9 mouse cellular contexts compared by ENCODE assay signal in genomic region chr9:42388490-42388889, GRCm38 (mm10). TPM values are rescaled to one million over a fixed set of nuclear protein-coding genes. Genes with fewer than 3 reads are reported as not detected.
DNase-seq lines count a peak whose midpoint lies in the region; ATAC-seq and TF ChIP-seq lines count a peak whose summit lies in the region.
"Had no signal": no experiment of that assay in that cellular context is flagged by ENCODE, and none has a peak within 500 bp of the region (broad histone marks: within the 10 kb centered on the region; RNA-seq: fewer than 3 reads in every experiment).

No protein-coding gene starts in this region.

- H3K27me3 ChIP-seq in hindbrain, embryonic 15.5 days = no peaks in the 10 kb centered on the region
- H3K27me3 ChIP-seq in hindbrain, embryonic 10.5 days (ENCODE audit: insufficient read depth, poor library complexity, severe bottlenecking) = no peaks in the 10 kb centered on the region
- peaks cover 24% of the 10 kb centered on the region for H3K27me3 ChIP-seq in Patski

- no peak overlapping the region for H3K27ac ChIP-seq in hindbrain, embryonic 15.5 days (replicated peaks)
- no peak overlapping the region for H3K27ac ChIP-seq in hindbrain, embryonic 10.5 days
- H3K27ac ChIP-seq: macrophage had no signal

- DNase-seq in hindbrain, embryonic 10.5 days (ENCODE audit: low spot score) = no peak
- peak; percentile 23 for DNase-seq in lung, postnatal 36 days
- no peak for DNase-seq in lung, postnatal 4 days
- DNase-seq in Patski (ENCODE audit: low read depth, low spot score) = no peak
- peak; percentile 50 for DNase-seq in naive thymus-derived CD4-positive, alpha-beta T cell, adult 2 months (ENCODE audit: low read depth)
- no peak for DNase-seq in neural tube, embryonic 10.5 days (ENCODE audit: extremely low spot score, low spot score)

- in situ Hi-C loops in Patski (cut with MboI; ENCODE audit: low pct_unique_long_range_greater_than_20kb) = no loop called here

- 53% methylated on average over 4 of the region's 4 CpGs for WGBS in hindbrain, embryonic 15.5 days
- WGBS in hindbrain, embryonic 10.5 days = 55% methylated on average over 4 of the region's 4 CpGs

- no peak overlapping the region for H3K4me3 ChIP-seq in hindbrain, embryonic 15.5 days
- no peak overlapping the region for H3K4me3 ChIP-seq in hindbrain, embryonic 10.5 days
- H3K4me3 ChIP-seq: heart, embryonic 12.5 days had no signal

- peak; percentile 48 for TF ChIP-seq CTCF in Patski (IDR thresholded peaks at IDR 0.05)

- ATAC-seq in hindbrain, embryonic 15.5 days (ENCODE audit: low FRiP score, low read depth) = peak; percentile 56; the same call in 1 of the 2 replicates
- no peak for ATAC-seq in Patski

- no peaks in the 10 kb centered on the region for H3K9me3 ChIP-seq in hindbrain, embryonic 15.5 days
- no peaks in the 10 kb centered on the region for H3K9me3 ChIP-seq in hindbrain, embryonic 10.5 days
- H3K9me3 ChIP-seq: heart, embryonic 12.5 days had no signal

- H3K4me2 ChIP-seq in hindbrain, embryonic 15.5 days = no peak overlapping the region
- H3K4me2 ChIP-seq: heart, embryonic 12.5 days had no signal

- POLR2A ChIA-PET in Patski (lab: Charles Lee) = no interaction called here

- H3K4me1 ChIP-seq in hindbrain, embryonic 15.5 days (replicated peaks) = peaks cover 16% of the 10 kb centered on the region
- no peaks in the 10 kb centered on the region for H3K4me1 ChIP-seq in hindbrain, embryonic 10.5 days (replicated peaks)
- H3K4me1 ChIP-seq: heart, embryonic 12.5 days had no signal

- H3K36me3 ChIP-seq in hindbrain, embryonic 15.5 days = no peaks in the 10 kb centered on the region
- H3K36me3 ChIP-seq in hindbrain, embryonic 10.5 days = no peaks in the 10 kb centered on the region
- H3K36me3 ChIP-seq: heart, embryonic 12.5 days had no signal

- CTCF ChIA-PET in Patski (lab: Charles Lee) = interaction anchor here (1.2 kb wide), 1 partner anchor 18 kb away, joined by 4 read pairs; no protein-coding TSS in a partner anchor

- no peak overlapping the region for H3K9ac ChIP-seq in hindbrain, embryonic 15.5 days
- H3K9ac ChIP-seq: heart, embryonic 12.5 days had no signal

RNA-seq across cellular contexts. Expression of gene Tecta, which starts 11.2 kb away (rescaled TPM):
- 0.36 and 0.38 TPM in 2 replicates for polyA plus RNA-seq in hindbrain, embryonic 15.5 days (2015; fragmentation: Nextera tagmentation; extraction: Ambion mirVana)
- polyA plus RNA-seq in hindbrain, embryonic 10.5 days (2016; fragmentation: Nextera tagmentation; extraction: Ambion mirVana) = 0.41 and 0.46 TPM in 2 replicates
- polyA plus RNA-seq in Patski (2021) = 0.03 TPM
- polyA plus RNA-seq: macrophage had no signal

Comparison
In these comparisons a context has a peak if more than half of its experiments do, and no peak if none do; other contexts are left out.
1. DNase-seq: peak in lung, postnatal 36 days (single experiment) and naive thymus-derived CD4-positive, alpha-beta T cell, adult 2 months (single experiment); none in hindbrain, embryonic 10.5 days (single experiment), lung, postnatal 4 days (0 of 2), Patski (single experiment) and neural tube, embryonic 10.5 days (single experiment).